Mouse (Mus musculus) central nervous system, embryonic 11.5 days (tissue): ENCODE measurements around the gene Olfr854. TPM values are rescaled to one million over a fixed set of nuclear protein-coding genes. Genes with fewer than 3 reads are reported as not detected.

Experiments used
- polyA plus RNA-seq: library from polyadenylated mRNA; depleted of rRNA; stranded (reverse); fragments of >200 nt; gene quantifications from 2 replicates; pipeline ENCODE4 v1.2.3, GENCODE M21; 2012; rRNA removed

The Olfr854 gene
- polyA plus RNA-seq, result not detected in 2 replicates

GRCm38 (mm10) chr9:19567282-19567681, at the start of gene Olfr854:
Olfr854 (minus strand) TSS chr9:19567382.

GRCm38 (mm10) chr9:19582317-19582716, 15.1 kb upstream of the Olfr854 start, which contains the start of gene Olfr855:
Olfr855 (plus strand) TSS chr9:19582617.

GRCm38 (mm10) chr9:19540976-19541375, 26.2 kb downstream of the Olfr854 start, which contains the start of gene Olfr853:
Olfr853 (minus strand) TSS chr9:19541076.

Other genes with a start within 250 kb of the Olfr854 start
- not detected in 2 replicates for gene Olfr845, start 230.9 kb downstream of the Olfr854 start, polyA plus RNA-seq
- not detected in 2 replicates for gene Olfr846, start 203.4 kb downstream of the Olfr854 start, polyA plus RNA-seq
- not detected in 2 replicates for gene Olfr847, start 188.7 kb downstream of the Olfr854 start, polyA plus RNA-seq
- gene Olfr849, start 127.1 kb downstream of the Olfr854 start, polyA plus RNA-seq, result not detected in 2 replicates
- not detected in 2 replicates for gene Olfr850, start 89.1 kb downstream of the Olfr854 start, polyA plus RNA-seq
- gene Olfr851, start 74.1 kb downstream of the Olfr854 start, polyA plus RNA-seq, result not detected in 2 replicates
- not detected in 2 replicates for gene Olfr853, start 26.3 kb downstream of the Olfr854 start, polyA plus RNA-seq
- gene Olfr855, start 15.2 kb upstream of the Olfr854 start, polyA plus RNA-seq, result not detected in 2 replicates
- gene Zfp317, start 54.7 kb upstream of the Olfr854 start, polyA plus RNA-seq, result 29.1 and 32.6 TPM in 2 replicates
- 0.06 TPM in 1 of 2 replicates, not detected in the other for gene Olfr857, start 142.1 kb upstream of the Olfr854 start, polyA plus RNA-seq
- not detected in 2 replicates for gene Olfr58, start 212.9 kb upstream of the Olfr854 start, polyA plus RNA-seq
- gene Olfr859, start 237.5 kb upstream of the Olfr854 start, polyA plus RNA-seq, result not detected in 2 replicates